Mouse (Mus musculus): ENCODE results near the gene Pafah2. TPM values are rescaled to one million over a fixed set of nuclear protein-coding genes. Genes with fewer than 3 reads are reported as not detected.

Pafah2 gene
- total RNA-seq (2021): 7.9 and 9.1 TPM in 2 replicates
- long read RNA-seq, transcript Pafah2-202 (11 exons, 3,180 nt): minor isoform, 5 of 84 reads
- long read RNA-seq, transcript Pafah2-201 (11 exons, 2,248 nt): major isoform, 37 of 84 reads
- long read RNA-seq, partial matches to known transcripts: 38 of 84 reads
- long read RNA-seq, other reads (novel, unspliced or antisense): 4 of 84 reads

DNA sequence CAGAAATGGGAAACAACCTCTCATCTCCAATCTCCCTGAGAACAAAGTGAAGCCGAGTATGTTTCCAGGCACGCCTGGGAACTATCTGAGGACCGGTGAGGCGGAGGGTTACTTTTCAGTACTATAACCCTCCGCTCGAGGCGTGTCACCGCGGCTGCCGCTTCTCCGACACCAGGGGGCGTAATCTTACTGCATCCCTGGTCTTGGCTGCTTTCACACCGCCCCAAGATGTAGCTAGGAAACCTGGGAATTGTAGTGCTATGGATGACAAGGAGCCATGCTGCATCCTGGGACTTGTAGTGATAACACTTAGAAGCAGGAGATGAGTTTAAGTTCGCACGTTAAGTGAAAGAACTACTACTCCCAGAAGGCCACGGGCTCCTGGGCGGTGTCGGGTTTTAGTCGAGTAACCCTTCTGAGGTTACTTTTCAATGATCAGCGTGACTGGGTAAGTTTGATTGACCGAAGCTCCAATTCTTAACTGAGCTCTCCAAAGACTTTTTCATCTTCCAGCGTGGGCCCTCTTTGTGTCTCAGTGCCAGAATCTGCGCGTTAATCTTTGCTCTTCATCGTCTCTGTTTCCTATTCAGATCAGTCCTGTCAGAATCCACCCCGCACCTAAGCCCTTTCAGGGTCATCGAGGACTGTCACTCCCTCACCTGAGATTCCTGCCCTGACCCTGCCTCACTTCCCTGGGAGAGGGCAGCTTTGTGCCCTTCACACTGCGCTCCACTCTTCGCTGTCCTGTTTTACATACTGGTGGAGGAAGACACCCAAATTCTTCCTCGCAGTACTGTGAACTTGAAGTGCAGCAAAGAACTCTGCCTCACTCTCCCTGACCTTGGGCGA, at the start of gene Pafah2:
Pafah2 (plus strand) TSS at position 344 of the 849 bp plus-strand sequence.
- DNase-seq: peak; percentile 85

DNA sequence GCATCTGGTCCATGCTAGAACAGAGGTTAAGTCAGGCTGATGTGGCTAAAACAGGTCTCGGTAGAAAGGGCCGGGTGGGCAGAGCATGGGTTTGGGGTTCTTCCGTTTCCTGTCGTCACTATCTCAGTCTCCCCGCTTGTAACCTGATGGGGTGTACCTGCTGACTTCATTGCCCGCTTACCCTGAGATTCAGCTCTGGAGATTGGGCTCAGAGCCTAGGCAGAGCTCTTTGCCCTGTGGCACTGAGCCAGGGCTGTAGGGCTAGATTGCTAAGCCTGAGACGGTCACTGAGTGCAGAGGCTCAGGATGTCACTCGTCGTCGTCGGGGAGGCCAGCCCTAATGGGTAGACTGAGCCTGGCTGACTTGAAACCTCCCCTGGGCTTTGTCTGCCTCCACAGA, 48.0 kb upstream of the Pafah2 start:
- no peak for DNase-seq

DNA sequence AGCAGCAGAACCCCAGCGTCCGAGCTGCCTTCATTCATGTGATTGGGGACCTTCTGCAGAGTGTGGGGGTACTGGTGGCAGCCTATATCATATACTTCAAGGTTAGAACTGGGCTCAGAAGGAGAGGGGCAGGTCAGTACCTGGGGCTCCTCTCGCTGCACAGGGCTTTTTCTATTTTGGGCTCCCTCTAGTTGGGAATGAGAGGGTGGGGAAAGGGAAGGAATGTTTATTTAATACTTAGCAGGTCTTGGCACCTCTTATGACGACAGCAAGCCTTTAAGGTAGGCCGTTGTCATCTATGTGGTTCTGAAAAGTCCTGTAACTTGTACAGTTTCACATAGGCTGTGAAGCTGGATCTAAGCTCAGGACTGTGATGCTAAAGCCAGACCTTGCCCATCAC, 47.6 kb upstream of the Pafah2 start:
- DNase-seq: no peak

DNA sequence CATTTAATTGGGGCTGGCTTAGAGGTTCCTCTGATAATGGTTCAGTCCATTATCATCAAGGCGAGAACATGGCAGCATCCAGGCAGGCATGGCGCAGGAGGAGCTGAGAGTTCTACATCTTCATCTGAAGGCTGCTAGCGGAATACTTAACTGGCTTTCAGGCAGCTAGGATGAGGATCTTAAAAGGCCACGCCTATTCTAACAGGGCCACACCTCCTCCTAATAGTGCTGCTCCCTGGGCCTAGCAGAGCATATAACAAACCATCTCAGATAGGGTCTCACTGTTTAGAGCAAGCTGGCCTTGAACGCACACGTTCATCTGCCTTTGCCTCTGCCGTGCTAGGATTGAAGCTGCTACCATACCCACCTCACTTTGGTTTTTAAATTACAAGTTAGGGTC, 46.3 kb upstream of the Pafah2 start:
- DNase-seq: no peak

DNA sequence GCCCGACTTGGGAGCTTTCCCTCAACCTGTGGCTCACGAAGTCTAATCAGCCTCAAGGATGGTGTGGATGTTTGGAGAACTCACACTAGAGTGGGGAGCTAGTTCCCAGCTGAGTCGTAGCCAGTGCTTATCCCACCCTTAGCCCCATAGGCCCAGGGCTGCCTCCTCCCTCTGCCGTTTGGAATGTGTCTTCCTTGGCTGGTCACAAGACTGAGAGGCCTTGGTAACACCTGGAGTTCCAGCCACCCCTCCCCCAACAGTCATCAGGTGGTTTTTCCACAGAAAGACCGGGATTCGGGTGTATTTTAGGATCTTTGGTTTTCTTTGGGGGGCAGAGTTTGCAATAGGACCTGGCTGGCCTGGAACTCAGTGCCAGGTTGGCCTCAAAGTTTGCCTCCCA, 45.5 kb upstream of the Pafah2 start:
- DNase-seq: no peak

DNA sequence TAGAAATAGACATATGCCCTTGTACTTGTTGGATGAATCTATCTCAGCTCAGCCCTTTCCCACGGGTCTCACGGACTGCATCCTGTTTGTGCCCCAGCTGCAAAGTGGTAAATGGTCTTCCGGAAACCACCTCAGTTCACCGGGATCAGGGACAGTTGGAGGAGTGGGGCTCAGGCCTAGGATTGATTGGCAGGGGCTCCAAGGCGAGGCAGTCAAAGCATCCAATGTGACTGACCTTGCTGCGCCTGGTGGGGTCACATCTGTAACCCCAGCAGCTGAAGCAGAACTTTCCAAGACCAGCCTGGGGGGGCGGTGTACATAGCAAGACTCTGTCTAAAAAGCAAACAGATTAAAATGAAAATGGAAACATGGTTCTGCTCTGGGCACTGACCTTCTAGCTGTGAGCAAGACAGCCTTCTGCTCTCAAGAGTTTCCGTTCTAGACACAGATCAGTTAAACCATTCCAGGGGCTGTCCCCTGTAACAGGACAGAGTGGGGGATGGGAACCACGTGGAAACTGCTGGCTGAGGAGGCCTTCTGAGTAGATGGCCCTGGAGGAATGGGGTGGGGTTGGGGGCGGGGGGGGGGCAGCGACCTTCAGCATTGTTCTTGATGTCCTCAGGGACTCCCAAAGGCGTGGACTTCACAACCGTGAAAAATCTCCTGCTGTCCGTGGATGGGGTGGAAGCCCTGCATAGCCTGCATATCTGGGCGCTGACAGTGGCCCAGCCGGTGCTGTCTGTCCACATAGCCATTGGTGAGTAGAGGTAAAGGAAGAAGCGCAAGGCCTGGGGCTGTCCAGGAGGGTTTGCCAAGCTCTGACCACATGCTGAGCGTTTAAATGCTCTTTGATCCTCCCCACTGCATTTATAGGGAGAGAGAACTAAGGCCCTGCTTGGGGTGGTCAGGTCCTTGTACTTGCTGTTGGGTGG, 44.5 kb upstream of the Pafah2 start:
- DNase-seq: no peak

DNA sequence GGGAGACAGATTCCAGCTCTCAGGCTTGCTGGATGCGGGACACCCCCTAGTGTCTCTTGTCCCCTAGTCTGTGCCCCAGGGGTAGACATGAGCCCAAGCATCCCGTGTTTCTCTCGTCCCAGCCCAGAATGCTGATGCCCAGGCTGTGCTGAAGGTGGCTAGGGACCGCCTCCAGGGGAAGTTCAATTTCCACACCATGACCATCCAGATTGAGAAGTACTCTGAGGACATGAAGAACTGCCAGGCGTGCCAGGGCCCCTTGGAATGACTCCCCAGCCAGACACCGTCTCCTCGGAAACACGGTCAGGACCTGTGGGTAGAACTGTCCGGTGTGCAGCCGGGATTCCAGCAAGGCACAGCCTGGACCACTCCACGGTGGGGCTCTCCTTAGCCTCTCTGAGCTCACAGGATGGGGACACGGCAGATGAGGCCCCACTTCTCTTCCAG, 43.8 kb upstream of the Pafah2 start:
- DNase-seq: no peak

DNA sequence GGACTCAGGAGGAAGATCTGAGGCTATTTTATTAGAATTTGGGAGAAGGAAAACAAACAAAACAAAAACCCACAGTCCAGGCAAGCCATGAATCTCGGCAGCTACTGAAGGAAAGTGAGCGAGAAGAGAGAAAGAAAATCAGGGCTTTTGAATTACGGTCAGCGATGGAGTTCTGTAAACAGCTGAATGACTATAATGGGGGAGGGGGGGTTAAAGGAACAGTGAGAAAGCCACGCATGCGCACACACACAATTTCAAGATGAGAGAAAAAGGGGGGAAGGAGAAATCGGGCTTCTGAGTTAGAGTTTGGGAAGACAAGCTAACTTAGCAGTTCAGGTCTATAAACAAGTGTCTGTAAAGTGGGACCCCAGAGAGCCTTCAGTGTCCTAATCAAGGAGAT, 43.2 kb upstream of the Pafah2 start:
- no peak for DNase-seq

DNA sequence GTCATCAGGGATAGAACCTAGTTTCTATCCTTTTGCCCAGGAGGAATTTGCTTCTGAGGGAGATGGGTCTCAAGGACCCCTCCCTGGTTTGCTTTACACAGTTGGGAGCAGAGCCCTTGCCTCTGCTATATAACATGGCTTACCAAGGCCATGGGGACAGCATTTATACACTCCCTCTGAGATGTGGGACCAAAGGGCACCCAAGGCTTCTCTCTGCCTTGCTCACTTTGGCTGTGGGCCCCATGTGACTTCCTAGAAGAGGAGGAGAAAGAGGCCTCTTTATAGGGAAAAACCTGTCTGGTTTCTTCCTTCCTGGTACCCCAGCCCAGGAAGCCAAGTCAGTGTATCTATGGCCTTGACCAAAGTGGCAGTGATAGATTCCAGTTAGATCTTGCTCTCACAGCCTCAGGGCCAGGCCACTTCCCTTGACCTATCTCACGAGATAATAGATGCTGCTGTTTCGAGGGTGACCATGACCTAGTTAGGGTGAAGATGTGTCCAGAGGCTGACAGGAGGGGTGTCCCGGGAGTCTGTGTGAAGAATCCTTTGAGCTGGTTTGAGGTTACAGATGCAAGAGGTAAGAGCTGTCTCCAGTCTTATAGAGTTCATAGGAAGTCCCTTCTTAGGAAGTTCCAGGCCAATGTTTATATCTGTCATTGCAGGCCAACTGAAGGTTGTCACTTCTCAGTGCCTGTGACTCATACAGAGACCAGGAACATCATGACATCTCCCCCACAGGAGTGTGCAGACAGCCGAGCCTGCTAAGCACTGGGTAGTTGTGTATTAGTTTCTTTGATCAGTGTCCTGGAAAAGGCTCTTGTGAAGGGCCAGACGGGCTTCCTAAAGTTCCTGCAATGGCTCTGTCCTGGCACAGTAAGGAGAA, 42.4 kb upstream of the Pafah2 start:
- DNase-seq: no peak

DNA sequence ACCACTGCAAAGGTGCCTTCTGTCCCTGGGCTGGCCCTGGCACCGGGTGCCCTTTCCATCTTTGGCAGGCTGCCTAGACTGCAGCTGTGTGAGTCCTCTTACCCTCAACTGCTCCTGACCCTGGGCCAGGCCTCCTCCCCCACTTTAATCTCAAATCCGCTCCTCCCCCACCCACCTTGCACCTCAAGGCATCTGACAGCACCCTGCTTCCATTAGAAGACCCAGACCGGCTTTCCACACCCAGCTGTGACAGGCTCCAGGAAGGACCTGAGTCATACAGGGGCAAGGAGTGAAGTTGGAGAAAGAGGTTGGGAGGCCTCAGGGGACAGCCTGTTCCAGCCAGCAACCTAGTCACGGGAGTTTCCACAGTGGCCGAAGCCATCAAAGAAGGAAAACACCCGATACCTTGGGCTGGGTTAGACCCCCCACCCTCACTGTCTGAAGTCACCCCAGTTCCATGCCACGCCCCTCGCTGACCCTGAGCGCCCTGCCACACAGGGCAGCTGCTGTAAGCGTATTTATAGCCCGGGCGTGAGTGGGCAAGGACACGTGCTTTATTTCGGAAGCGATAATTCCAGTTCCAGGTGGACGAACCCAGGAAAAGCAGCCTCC, 40.2 kb upstream of the Pafah2 start:
- peak; percentile 82 for DNase-seq

DNA sequence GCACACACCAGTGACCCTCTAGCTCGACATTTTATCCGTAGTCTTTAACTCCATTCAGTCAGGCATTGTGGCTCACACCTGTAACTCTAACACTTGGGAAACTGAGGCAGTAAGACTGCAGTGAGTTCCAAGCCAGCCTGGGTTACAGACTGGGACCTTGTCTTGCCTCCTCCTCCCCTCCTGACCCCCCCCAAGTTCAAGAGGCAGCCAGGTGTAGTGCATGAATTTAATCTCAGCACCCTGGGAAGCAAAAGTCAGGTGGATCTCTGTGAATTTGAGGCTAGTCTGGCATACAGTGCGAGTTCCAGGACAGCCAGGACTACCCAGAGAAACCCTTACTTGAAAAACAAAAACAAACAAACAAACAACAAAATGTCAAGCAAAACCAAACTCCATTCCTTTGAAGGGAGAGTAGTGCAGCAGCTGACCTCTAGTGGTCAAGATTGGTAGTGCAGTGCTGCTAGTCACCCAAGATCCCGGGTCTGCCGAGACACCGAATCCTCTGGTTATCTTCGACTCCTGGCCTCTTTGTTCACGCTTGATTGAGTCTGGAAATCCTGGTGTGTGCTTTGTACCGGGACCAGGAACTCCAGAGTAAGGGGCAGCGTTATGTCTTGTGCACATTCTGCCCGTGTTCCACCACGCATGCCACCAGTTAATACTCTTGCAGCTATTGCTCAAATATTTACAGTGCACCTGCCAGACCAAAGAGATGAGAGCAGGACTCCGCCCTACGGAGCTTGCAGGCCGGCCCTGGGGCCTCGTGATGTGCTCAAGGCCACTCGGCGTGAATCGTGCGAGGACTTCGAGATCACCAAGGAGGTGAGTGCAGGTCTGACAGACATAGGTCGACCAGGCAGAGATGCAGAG, 39.3 kb upstream of the Pafah2 start:
- peak; percentile 76 for DNase-seq

DNA sequence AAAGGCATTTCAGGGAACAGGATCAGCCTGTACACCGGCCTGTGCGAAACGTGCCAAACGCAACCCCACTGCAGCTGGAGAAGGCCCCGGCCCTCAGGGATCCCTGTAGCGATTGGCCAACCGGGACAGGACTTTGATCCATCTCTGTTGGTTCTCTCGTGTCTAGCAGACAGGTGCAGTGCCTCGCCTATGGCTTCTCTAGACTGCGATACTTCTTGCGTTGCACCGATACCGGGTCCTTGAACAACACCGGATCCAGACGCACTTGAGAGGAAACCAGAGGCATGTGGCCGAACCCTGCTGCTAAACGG, 38.7 kb upstream of the Pafah2 start:
- DNase-seq: no peak

DNA sequence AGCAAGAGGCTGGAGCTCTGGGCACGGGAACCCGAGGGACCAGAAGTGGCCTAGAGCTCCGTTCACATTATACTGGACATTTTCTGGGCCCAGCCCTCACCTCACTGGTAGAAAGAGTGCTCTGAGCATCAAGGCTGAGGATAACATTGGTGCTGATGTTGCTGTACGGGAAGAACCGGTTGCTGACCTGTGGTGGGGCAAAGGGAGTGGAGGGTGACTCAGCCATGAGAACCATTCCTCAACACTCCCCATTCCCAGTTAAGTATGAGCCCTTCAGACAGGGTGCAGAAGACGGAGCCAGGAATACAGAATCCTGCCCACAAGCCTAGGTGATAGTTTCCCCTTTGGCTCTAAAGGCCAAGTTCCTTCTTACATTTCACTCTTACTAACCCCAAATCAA, 36.5 kb upstream of the Pafah2 start:
- DNase-seq: no peak

DNA sequence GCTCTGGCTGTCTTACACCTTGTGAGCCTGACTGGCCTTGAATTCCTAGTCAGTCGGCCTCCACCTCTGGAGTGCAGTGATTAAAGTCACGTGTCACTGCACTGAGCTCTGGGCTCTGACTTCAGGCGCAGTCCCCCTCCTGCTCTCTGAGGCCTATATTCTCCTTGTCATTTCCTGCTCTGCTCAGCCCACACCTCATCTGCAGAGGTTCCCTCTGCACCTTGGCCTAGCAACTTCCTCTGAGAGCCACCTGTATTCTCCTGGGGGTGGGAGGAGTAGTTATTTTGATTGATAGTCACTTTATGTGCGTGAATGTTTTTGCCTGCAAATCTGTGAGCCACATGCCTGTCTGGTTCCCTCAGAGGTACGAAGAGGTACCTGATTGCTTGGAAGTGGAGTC, 34.9 kb upstream of the Pafah2 start:
- DNase-seq: no peak

DNA sequence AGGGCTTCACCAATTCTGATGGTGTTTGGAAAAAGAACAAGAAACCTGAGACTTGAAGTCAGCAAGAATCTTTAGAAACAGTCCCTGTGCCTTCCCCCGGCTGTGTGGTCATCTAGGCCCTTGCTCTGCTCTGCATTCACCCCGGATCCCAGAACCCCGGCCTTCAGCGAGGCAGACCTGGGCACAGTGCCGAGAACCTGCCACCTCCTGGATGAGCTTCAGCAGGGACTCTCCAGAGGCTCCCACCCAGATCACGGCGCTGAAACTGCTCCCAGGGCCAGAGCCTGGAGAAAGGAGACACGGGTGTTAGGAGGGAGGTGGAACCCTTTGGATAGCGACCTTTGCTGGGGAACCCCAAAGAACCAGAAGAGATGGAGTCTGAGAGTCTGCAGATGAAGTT, 34.0 kb upstream of the Pafah2 start:
- DNase-seq: peak; percentile 85

DNA sequence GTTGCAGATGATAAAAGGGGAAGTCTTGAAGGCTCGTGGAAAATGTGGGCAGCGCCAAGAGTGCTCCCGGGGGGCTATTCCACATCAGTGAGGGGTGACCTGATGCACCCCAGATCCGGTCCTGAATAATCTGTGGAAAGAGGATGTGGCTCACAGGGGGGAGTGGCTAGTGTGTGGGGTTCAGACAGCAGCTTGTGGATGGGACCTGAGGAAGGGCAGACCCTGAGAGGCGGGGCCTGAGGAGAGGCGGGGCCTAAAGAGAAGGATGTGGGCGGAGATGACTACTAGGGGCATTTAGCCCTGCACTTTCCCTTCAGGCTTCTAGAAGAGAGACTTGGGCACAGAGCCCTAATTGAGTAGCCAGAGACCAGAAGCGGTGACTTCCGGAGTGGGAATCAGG, 33.5 kb upstream of the Pafah2 start:
- DNase-seq: peak; percentile 56

DNA sequence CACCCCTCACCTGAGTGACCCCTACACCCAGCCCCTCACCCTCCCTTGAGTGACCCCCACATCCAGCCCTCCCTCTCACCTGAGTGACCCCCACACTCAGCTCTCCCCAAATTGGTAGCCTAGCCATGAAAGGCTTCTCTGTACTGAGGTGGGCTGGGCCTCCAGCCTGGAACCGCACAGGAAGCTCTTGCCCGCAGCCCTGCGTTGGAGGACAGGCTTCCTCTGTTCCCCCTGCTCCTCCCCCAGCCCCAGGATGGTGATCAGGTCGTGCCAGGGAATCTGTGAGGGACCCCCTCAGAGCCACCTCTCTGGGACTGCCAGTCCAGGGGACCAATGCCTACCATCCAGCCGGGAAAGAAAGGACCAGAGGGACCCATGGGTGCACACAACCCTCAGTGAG, 30.8 kb upstream of the Pafah2 start:
- no peak for DNase-seq

DNA sequence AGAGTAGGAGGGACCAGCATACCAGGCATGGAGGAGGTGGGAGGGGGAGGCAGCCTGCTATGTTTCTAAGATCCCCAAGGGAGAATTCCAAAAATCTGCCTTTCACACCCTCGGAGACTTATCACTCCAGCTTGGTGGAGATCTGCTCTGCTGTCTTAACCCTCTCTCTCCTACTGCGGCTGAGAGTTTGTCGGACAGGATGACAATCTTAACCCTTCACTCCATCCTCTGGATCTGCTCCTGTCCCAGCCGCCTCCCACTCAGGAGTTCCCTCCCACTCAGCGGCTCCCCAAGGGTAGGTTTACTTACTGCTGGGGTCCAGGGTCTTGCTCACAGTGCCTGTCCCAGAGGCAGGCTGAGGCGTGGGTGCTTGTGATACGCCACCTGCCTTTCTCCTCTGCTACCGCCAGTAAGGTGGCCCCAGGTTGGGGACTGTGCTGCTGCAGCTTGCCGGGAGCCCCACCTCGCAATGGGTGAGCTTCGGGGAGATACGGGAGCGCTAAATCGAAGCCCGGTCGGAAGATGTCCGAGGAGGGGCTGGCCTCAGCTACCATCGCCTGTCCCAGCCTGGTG, 25.4 kb upstream of the Pafah2 start:
- DNase-seq: no peak

DNA sequence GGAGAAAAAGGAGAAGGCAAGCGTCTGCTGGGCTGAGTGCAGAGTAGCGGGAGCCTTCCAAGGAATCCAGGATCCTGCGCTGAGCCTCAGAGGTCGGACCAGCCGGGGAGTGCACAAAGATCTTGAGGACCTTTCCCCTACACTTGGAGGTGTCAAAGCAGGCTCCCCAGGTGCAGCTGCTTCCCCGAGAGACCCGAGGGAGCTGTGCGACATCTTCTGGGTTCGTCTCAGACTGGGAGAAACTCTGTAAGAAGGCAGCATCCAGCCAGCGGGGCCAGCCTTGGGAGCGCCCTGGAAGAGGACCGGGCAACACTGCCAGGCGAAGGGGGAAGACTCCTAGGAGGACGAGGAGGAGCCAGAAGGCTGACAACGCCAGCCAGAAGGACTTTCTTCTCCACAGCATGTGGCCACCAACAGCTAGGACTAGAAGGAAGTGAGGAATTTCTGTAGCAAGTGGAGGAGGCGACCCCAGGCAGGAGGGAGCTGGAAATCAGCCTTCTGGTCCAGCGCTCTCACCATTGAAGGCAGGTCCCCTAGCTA, 24.7 kb upstream of the Pafah2 start:
- DNase-seq: no peak

DNA sequence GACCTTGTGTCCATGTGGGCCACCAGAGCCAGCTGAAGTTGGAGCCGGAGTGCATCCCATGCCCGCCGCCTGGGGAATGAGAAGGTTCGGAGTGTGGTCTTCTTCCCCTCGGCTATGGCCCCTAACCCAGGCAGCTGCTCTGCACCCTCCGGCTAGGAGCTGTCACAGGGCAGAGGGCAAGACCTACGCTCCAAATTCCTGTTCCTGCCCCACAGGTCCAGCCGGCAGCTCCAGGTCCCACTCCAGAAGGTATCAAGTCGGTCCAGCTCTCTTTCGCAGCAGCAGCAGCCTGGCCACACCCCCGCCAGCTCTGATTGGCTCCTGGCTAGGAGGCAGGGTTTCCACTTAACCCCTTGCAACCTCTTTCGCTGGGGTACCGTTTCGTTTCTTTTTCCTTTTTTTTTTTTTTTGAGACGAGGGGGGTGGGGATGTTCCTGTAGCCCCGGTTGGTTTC, 23.8 kb upstream of the Pafah2 start:
- peak; percentile 86 for DNase-seq
